Mouse (Mus musculus): ENCODE data around the gene Aldh2. TPM values are rescaled to one million over a fixed set of nuclear protein-coding genes. Genes with fewer than 3 reads are reported as not detected.
"Not testable (repeated sequence)": the region's sequence is repeated elsewhere in the genome, so short reads cannot be mapped to it uniquely, and the experiment has no call there.

The Aldh2 gene
- polyA plus RNA-seq, 1 experiment = 1,369 TPM

DNA sequence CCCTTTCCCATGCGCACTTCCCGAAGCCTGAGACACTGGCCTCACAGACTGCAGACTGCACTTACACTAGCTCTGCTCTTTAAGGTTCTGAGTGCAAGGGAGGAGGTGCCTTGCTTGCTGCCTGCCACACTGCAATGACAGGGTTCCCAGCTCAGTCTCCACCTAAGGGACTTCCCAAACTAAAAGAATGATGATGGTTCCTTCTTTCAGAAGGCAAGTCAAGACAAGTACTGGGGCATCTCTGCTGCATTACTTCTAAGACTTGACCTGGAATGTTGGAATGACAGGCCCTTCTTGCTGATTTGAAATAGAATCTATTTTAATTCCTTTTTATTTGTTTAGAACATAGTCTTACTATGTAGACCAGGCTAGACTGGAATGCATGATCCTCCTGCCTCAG is 56.0 kb downstream of the Aldh2 start:
- no peaks in the 10 kb centered on the region for H3K27me3 ChIP-seq (replicated peaks; ENCODE audit: control insufficient read depth, insufficient read depth, low read length)
- WGBS = 76% methylated on average over 2 of the region's 2 CpGs

DNA sequence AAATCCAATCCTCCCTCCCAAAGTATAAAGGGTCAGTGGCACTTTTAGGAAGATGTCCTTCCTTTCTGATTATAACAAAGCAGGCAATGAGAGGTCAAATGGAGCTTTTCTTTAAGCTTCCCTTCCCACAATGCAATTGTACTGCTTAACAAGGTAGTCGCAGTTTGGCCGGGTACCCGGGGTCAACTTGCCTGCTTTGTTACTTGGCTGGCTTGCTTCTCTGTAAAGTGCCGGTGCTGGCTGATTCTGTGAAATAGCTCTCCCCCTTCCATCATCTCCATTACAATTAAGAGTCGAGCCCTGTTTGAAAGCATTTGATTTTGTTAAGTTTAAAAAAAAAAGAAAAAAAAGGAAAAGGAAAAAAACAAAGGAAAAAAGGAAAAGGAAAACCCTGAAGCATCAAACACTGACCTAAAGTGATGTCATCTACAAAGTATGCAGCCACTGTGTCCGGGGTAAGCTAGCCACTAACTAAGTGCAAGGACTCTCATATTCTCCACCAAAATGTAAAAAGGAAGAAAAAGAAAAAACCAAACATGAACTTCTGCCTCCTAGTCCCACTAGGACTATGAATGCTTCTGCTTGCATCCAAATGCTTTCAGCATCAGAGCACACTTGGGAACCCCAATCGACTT is 56.6 kb downstream of the Aldh2 start:
- Histone ChIP-seq H3K36me3 (ENCODE audit: control insufficient read depth, insufficient read depth, low read length) (0 out of 2 replicates have a peak, but pooled peaks cover 2% of the 10 kb centered on the region), H3K27ac (ENCODE audit: insufficient read depth, low read depth, low read length) (no peak overlapping the region), H3K27me3 (replicated peaks; ENCODE audit: control insufficient read depth, insufficient read depth, low read length) (no peaks in the 10 kb centered on the region), H3K4me3 (ENCODE audit: insufficient read depth, low read depth, low read length) (no peak overlapping the region), H3K4me1 (ENCODE audit: control insufficient read depth, insufficient read depth, low read length) (0 out of 2 replicates have a peak, but pooled peaks cover 3% of the 10 kb centered on the region)
- TF ChIP-seq POLR2A (IDR thresholded peaks at IDR 0.05; ENCODE audit: low read depth, low read length) (no peak), CTCF (conservative IDR thresholded peaks at IDR 0.05; ENCODE audit: insufficient read depth, insufficient read length, low read depth, low read length) (no peak)
- no peak for DNase-seq
- 59% methylated on average over 7 of the region's 7 CpGs for WGBS

More for the DNA sequence above, 56.0 kb downstream of the Aldh2 start:
- no peak for TF ChIP-seq POLR2A (IDR thresholded peaks at IDR 0.05; ENCODE audit: low read depth, low read length)
- TF ChIP-seq CTCF (conservative IDR thresholded peaks at IDR 0.05; ENCODE audit: insufficient read depth, insufficient read length, low read depth, low read length) = no peak
- Histone ChIP-seq H3K4me1 (ENCODE audit: control insufficient read depth, insufficient read depth, low read length) (0 out of 2 replicates have a peak, but pooled peaks cover 5% of the 10 kb centered on the region), H3K4me3 (ENCODE audit: insufficient read depth, low read depth, low read length) (no peak overlapping the region), H3K27ac (ENCODE audit: insufficient read depth, low read depth, low read length) (no peak overlapping the region), H3K36me3 (ENCODE audit: control insufficient read depth, insufficient read depth, low read length) (0 out of 2 replicates have a peak, but pooled peaks cover 2% of the 10 kb centered on the region)
- DNase-seq = no peak

DNA sequence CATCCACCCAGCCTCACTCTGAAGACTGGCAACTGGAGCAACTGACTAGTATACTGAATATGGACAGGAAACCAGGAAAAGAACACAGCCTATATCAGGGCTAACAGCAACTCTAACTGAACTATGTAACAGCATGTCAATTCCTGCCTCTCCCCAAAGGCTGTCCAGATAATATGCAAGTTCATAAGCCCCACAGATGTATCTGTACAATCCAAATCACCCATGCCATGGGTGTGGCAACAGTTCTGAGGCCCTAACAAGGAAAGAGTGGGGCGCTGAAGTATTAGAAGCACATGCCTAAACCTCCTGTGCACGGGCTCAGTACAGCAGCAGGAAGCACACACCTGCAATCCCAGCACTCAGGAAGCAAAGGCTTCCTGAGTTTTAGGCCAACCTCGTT is 58.5 kb downstream of the Aldh2 start:
- TF ChIP-seq CTCF (conservative IDR thresholded peaks at IDR 0.05; ENCODE audit: insufficient read depth, insufficient read length, low read depth, low read length) = no peak
- TF ChIP-seq POLR2A (IDR thresholded peaks at IDR 0.05; ENCODE audit: low read depth, low read length) = no peak
- no peaks in the 10 kb centered on the region for H3K27me3 ChIP-seq (replicated peaks; ENCODE audit: control insufficient read depth, insufficient read depth, low read length)
- 86% methylated on average over 3 of the region's 3 CpGs for WGBS
- no peak overlapping the region for H3K27ac ChIP-seq (ENCODE audit: insufficient read depth, low read depth, low read length)
- H3K4me1 ChIP-seq (ENCODE audit: control insufficient read depth, insufficient read depth, low read length) = 0 out of 2 replicates have a peak, but pooled peaks cover 3% of the 10 kb centered on the region
- 0 out of 2 replicates have a peak, but pooled peaks cover 2% of the 10 kb centered on the region for H3K36me3 ChIP-seq (ENCODE audit: control insufficient read depth, insufficient read depth, low read length)
- DNase-seq = no peak
- no peak overlapping the region for H3K4me3 ChIP-seq (ENCODE audit: insufficient read depth, low read depth, low read length)

DNA sequence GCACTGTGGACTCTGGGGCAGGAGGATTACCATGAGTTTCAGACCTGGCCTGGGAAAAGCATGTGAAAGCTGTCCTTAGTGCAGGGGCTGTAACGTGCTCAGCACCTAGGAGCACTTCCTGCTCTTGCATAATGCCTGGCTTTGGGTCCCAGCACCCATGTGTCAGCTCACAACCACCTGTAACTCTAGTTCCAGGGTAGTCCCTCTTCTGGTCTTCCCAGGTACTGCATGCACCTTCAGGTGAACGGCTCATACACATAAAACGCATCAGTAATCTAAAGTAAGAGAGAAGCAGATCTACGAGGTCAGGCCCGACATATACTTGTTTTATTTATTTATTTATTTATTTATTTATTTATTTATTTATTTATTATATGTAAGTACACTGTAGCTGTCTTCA is 59.1 kb downstream of the Aldh2 start:
- no peak overlapping the region for H3K4me3 ChIP-seq (ENCODE audit: insufficient read depth, low read depth, low read length)
- TF ChIP-seq POLR2A (IDR thresholded peaks at IDR 0.05; ENCODE audit: low read depth, low read length) (no peak), CTCF (conservative IDR thresholded peaks at IDR 0.05; ENCODE audit: insufficient read depth, insufficient read length, low read depth, low read length) (peak; percentile 42)
- H3K36me3 ChIP-seq (ENCODE audit: control insufficient read depth, insufficient read depth, low read length) = 0 out of 2 replicates have a peak, but pooled peaks cover 2% of the 10 kb centered on the region
- WGBS = 94% methylated on average over 5 of the region's 5 CpGs
- H3K27ac ChIP-seq (ENCODE audit: insufficient read depth, low read depth, low read length) = no peak overlapping the region
- DNase-seq = peak; percentile 27
- H3K27me3 ChIP-seq (replicated peaks; ENCODE audit: control insufficient read depth, insufficient read depth, low read length) = no peaks in the 10 kb centered on the region
- H3K4me1 ChIP-seq (ENCODE audit: control insufficient read depth, insufficient read depth, low read length) = 0 out of 2 replicates have a peak, but pooled peaks cover 3% of the 10 kb centered on the region

DNA sequence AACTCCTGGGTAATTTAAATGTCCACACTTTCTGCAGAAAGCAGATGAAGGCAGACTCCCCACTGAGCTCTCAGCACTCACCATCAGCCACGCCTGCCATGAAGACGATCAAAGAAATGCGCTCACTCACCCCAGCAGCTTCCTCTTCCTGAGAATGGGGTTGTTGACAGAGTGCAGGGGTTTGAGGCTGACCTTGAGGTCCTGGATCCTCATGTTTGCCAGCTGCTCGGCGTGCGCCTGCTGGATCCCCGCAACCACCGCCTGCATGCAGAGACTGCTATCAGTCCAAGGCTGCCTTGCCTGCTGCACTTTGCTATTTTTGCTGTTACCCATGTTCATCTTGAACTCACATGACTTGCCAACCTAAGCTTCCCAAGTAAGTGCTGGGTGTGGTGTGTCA is 66.7 kb downstream of the Aldh2 start:
- Histone ChIP-seq H3K27me3 (replicated peaks; ENCODE audit: control insufficient read depth, insufficient read depth, low read length) (no peaks in the 10 kb centered on the region), H3K4me3 (ENCODE audit: insufficient read depth, low read depth, low read length) (no peak overlapping the region), H3K36me3 (ENCODE audit: control insufficient read depth, insufficient read depth, low read length) (peaks cover 8% of the 10 kb centered on the region), H3K4me1 (ENCODE audit: control insufficient read depth, insufficient read depth, low read length) (no peaks in the 10 kb centered on the region), H3K27ac (ENCODE audit: insufficient read depth, low read depth, low read length) (no peak overlapping the region)
- TF ChIP-seq CTCF (conservative IDR thresholded peaks at IDR 0.05; ENCODE audit: insufficient read depth, insufficient read length, low read depth, low read length) = no peak
- no peak for TF ChIP-seq POLR2A (IDR thresholded peaks at IDR 0.05; ENCODE audit: low read depth, low read length)
- WGBS = 87% methylated on average over 8 of the region's 8 CpGs
- DNase-seq = no peak

DNA sequence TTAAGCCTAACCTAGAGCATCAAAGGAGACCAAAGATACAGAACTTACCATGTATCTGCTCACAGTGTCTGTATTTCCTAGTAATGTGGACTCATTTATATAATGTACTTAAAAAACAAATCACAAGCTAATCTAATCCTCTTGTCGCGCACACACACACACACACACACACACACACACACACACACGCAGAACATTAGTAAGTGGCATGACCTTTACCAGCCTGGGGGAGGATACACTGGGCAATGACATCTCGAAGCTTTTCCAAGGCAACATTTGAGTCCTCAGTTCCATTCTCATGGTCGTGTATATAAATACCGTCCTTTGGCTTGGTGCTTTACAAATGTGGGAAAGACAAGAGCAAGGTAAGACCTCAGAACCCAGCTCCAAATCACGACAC is 67.1 kb downstream of the Aldh2 start:
- TF ChIP-seq POLR2A (IDR thresholded peaks at IDR 0.05; ENCODE audit: low read depth, low read length) (no peak), CTCF (conservative IDR thresholded peaks at IDR 0.05; ENCODE audit: insufficient read depth, insufficient read length, low read depth, low read length) (no peak)
- WGBS = 86% methylated on average over 7 of the region's 7 CpGs
- Histone ChIP-seq H3K4me1 (ENCODE audit: control insufficient read depth, insufficient read depth, low read length) (no peaks in the 10 kb centered on the region), H3K27me3 (replicated peaks; ENCODE audit: control insufficient read depth, insufficient read depth, low read length) (no peaks in the 10 kb centered on the region), H3K4me3 (ENCODE audit: insufficient read depth, low read depth, low read length) (no peak overlapping the region), H3K36me3 (ENCODE audit: control insufficient read depth, insufficient read depth, low read length) (peaks cover 8% of the 10 kb centered on the region), H3K27ac (ENCODE audit: insufficient read depth, low read depth, low read length) (no peak overlapping the region)
- no peak for DNase-seq

DNA sequence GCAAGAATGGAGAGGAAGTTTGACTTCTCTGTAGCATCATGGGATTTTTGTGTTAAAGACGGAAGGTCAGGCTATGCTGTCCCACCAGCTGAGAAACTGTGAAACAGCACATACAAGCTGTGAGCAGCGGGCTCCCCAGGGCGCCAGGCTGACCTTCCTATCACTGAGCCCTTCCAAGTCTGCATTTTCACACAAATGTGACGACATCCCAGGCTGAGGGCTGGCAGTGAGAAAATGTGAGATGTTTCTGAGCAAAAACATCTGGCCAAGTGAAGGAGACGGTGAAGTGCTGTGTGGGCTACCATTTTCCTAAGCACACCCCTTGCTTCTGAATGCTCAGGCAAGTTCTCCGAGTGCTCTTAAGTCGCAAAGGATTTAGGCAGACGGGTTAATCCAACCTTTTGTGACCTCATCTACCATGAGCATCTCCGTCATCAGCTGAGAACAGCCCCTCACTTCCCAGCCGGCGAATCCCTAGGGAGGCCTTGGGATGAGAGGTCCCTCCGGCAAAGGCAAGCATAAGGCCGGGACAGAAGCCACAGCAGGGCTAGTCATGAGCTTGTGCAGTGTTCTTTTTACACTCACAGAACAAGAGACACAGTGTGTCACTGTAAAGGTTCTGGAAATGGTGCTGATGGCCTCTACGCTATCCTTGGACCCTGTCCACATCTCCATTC is 67.7 kb downstream of the Aldh2 start:
- H3K36me3 ChIP-seq (ENCODE audit: control insufficient read depth, insufficient read depth, low read length) = peaks cover 8% of the 10 kb centered on the region
- no peaks in the 10 kb centered on the region for H3K27me3 ChIP-seq (replicated peaks; ENCODE audit: control insufficient read depth, insufficient read depth, low read length)
- H3K27ac ChIP-seq (ENCODE audit: insufficient read depth, low read depth, low read length) = no peak overlapping the region
- DNase-seq = no peak
- H3K4me3 ChIP-seq (ENCODE audit: insufficient read depth, low read depth, low read length) = no peak overlapping the region
- no peaks in the 10 kb centered on the region for H3K4me1 ChIP-seq (ENCODE audit: control insufficient read depth, insufficient read depth, low read length)
- TF ChIP-seq CTCF (conservative IDR thresholded peaks at IDR 0.05; ENCODE audit: insufficient read depth, insufficient read length, low read depth, low read length) (no peak), POLR2A (IDR thresholded peaks at IDR 0.05; ENCODE audit: low read depth, low read length) (no peak)
- 86% methylated on average over 14 of the region's 14 CpGs for WGBS

DNA sequence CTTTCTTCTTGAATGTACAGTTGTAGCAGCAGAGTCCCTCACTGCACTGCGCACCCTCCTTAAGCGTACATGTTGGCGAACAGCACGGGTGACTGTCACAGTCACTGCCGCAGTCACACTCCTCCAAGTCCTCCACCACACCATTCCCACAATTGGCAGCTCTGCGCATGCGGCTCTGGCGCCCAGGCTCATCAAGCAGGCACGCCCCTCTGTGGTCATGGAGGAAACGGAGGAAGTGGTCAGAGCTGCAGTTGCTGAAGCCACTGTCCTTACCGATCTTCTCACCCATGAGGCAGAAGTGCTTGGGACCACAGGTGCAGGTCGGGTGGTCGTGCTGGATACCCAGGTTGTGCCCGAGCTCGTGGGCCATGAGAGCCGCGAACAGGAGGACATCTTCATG is 73.9 kb downstream of the Aldh2 start:
- DNase-seq; H3K4me3 ChIP-seq (ENCODE audit: insufficient read depth, low read depth, low read length); H3K27me3 ChIP-seq (replicated peaks; ENCODE audit: control insufficient read depth, insufficient read depth, low read length); H3K36me3 ChIP-seq (ENCODE audit: control insufficient read depth, insufficient read depth, low read length); H3K27ac ChIP-seq (ENCODE audit: insufficient read depth, low read depth, low read length); H3K4me1 ChIP-seq (ENCODE audit: control insufficient read depth, insufficient read depth, low read length): not testable (repeated sequence)
- WGBS = 86% methylated on average over 11 of the region's 17 CpGs

Measured in kidney, adult 2 months (tissue).